Mouse (Mus musculus) lung, adult 2 months (tissue): ENCODE data around the gene Creg1.

Experiments
- CTCF ChIP-seq: fragments of 200-500 bp; IDR thresholded peaks from 2 replicates; pipeline ENCODE4 v1.5.1; 2011; ENCODE audit warnings: mild to moderate bottlenecking, low read length, control low read depth; ENCODE audit not compliant: insufficient read depth
- POLR2A ChIP-seq: fragments of 200-500 bp; IDR thresholded peaks from 2 replicates; pipeline ENCODE4 v1.6.1; 2011; ENCODE audit warnings: low read depth, mild to moderate bottlenecking, control low read depth, low read length, borderline replicate concordance; ENCODE audit errors: extremely low read depth

DNA sequence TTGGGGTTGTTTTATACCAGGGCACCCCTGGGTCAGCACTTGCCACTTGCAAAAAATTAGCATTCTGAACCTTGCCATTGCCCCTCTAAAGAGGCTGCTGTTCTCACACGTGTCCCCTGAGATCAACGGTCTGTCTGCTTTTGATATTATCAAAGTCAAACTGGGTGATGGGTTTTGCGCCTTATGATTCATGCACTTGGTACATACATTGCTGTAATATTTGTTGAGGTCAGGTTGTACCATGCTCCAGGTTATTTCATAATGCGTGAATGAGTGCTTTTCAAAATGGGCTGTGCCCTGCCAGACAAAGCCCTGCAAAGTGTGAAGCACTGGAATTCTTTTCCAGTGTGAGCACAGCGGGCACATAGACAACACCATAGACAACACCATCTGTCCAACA is 11.7 kb upstream of the Creg1 start:
- no peak for TF ChIP-seq CTCF
- no peak for TF ChIP-seq POLR2A
